Mouse (Mus musculus): ENCODE measurements around the gene Wnt1. TPM values are rescaled to one million over a fixed set of nuclear protein-coding genes. Genes with fewer than 3 reads are reported as not detected.

Gene Wnt1
- polyA plus RNA-seq, 1 experiment: 0.07 TPM

- Histone ChIP-seq H3K4me3 (ENCODE audit: control insufficient read depth, insufficient read depth, low read length) (no peak overlapping the region), H3K27ac (ENCODE audit: control insufficient read depth, insufficient read depth, low read length) (no peak overlapping the region), H3K27me3 (ENCODE audit: control insufficient read depth, insufficient read depth, low read length) (peaks cover 42% of the 10 kb centered on the region), H3K4me1 (replicated peaks; ENCODE audit: control insufficient read depth, insufficient read depth, low read length) (peaks cover 31% of the 10 kb centered on the region), H3K36me3 (ENCODE audit: control insufficient read depth, insufficient read depth, low read length) (no peaks in the 10 kb centered on the region)
- TF ChIP-seq POLR2A (IDR thresholded peaks at IDR 0.05; ENCODE audit: control insufficient read depth, extremely low read depth, insufficient read depth, low read length, poor library complexity) (no peak), CTCF (IDR thresholded peaks at IDR 0.05; ENCODE audit: borderline replicate concordance, control insufficient read depth, extremely low read depth, insufficient read depth, low read length, poor library complexity) (no peak)
- 9% methylated on average over 19 of the region's 19 CpGs for WGBS
- DNase-seq: no peak
Measured at GRCm38 (mm10) chr15:98777005-98777616, 12.5 kb upstream of the Wnt1 start.

GRCm38 (mm10) chr15:98777762-98778161 lies 11.9 kb upstream of the Wnt1 start, which contains the start of gene Wnt10b:
Wnt10b (minus strand) TSS chr15:98778150.
- no peak within 1 kb of the TSS for H3K27ac ChIP-seq (ENCODE audit: control insufficient read depth, insufficient read depth, low read length)
- WGBS: under 1% methylated on average over 33 of the region's 33 CpGs
- DNase-seq: no peak
- H3K36me3 ChIP-seq (ENCODE audit: control insufficient read depth, insufficient read depth, low read length): no peaks in the 10 kb centered on the region
- H3K4me1 ChIP-seq (replicated peaks; ENCODE audit: control insufficient read depth, insufficient read depth, low read length): peaks cover 27% of the 10 kb centered on the region
- H3K4me3 ChIP-seq (ENCODE audit: control insufficient read depth, insufficient read depth, low read length): no peak within 1 kb of the TSS
- no peak for TF ChIP-seq CTCF (IDR thresholded peaks at IDR 0.05; ENCODE audit: borderline replicate concordance, control insufficient read depth, extremely low read depth, insufficient read depth, low read length, poor library complexity)
- peaks cover 42% of the 10 kb centered on the region for H3K27me3 ChIP-seq (ENCODE audit: control insufficient read depth, insufficient read depth, low read length)

GRCm38 (mm10) chr15:98778191-98778770 lies 11.4 kb upstream of the Wnt1 start:
- DNase-seq: no peak
- TF ChIP-seq CTCF (IDR thresholded peaks at IDR 0.05; ENCODE audit: borderline replicate concordance, control insufficient read depth, extremely low read depth, insufficient read depth, low read length, poor library complexity) (no peak), POLR2A (IDR thresholded peaks at IDR 0.05; ENCODE audit: control insufficient read depth, extremely low read depth, insufficient read depth, low read length, poor library complexity) (no peak)
- H3K27me3 ChIP-seq (ENCODE audit: control insufficient read depth, insufficient read depth, low read length): peaks cover 42% of the 10 kb centered on the region
- 3% methylated on average over 25 of the region's 25 CpGs for WGBS
- H3K4me3 ChIP-seq (ENCODE audit: control insufficient read depth, insufficient read depth, low read length): no peak overlapping the region
- H3K36me3 ChIP-seq (ENCODE audit: control insufficient read depth, insufficient read depth, low read length): no peaks in the 10 kb centered on the region
- H3K4me1 ChIP-seq (replicated peaks; ENCODE audit: control insufficient read depth, insufficient read depth, low read length): peaks cover 23% of the 10 kb centered on the region
- no peak overlapping the region for H3K27ac ChIP-seq (ENCODE audit: control insufficient read depth, insufficient read depth, low read length)

- DNase-seq: no peak
- no peaks in the 10 kb centered on the region for H3K36me3 ChIP-seq (ENCODE audit: control insufficient read depth, insufficient read depth, low read length)
- peaks cover 42% of the 10 kb centered on the region for H3K27me3 ChIP-seq (ENCODE audit: control insufficient read depth, insufficient read depth, low read length)
- 3% methylated on average over 10 of the region's 11 CpGs for WGBS
- H3K4me1 ChIP-seq (replicated peaks; ENCODE audit: control insufficient read depth, insufficient read depth, low read length): peaks cover 23% of the 10 kb centered on the region
- H3K4me3 ChIP-seq (ENCODE audit: control insufficient read depth, insufficient read depth, low read length): no peak overlapping the region
- H3K27ac ChIP-seq (ENCODE audit: control insufficient read depth, insufficient read depth, low read length): no peak overlapping the region
- no peak for TF ChIP-seq CTCF (IDR thresholded peaks at IDR 0.05; ENCODE audit: borderline replicate concordance, control insufficient read depth, extremely low read depth, insufficient read depth, low read length, poor library complexity)
- no peak for TF ChIP-seq POLR2A (IDR thresholded peaks at IDR 0.05; ENCODE audit: control insufficient read depth, extremely low read depth, insufficient read depth, low read length, poor library complexity)
Measured at GRCm38 (mm10) chr15:98778806-98779205, 10.9 kb upstream of the Wnt1 start.

- no peaks in the 10 kb centered on the region for H3K36me3 ChIP-seq (ENCODE audit: control insufficient read depth, insufficient read depth, low read length)
- 25% methylated on average over 8 of the region's 8 CpGs for WGBS
- peaks cover 23% of the 10 kb centered on the region for H3K4me1 ChIP-seq (replicated peaks; ENCODE audit: control insufficient read depth, insufficient read depth, low read length)
- no peak overlapping the region for H3K27ac ChIP-seq (ENCODE audit: control insufficient read depth, insufficient read depth, low read length)
- no peak for DNase-seq
- TF ChIP-seq POLR2A (IDR thresholded peaks at IDR 0.05; ENCODE audit: control insufficient read depth, extremely low read depth, insufficient read depth, low read length, poor library complexity) (no peak), CTCF (IDR thresholded peaks at IDR 0.05; ENCODE audit: borderline replicate concordance, control insufficient read depth, extremely low read depth, insufficient read depth, low read length, poor library complexity) (no peak)
- peaks cover 42% of the 10 kb centered on the region for H3K27me3 ChIP-seq (ENCODE audit: control insufficient read depth, insufficient read depth, low read length)
- no peak overlapping the region for H3K4me3 ChIP-seq (ENCODE audit: control insufficient read depth, insufficient read depth, low read length)
Measured at GRCm38 (mm10) chr15:98780075-98780474, 9.6 kb upstream of the Wnt1 start.

GRCm38 (mm10) chr15:98780573-98780972 lies 9.1 kb upstream of the Wnt1 start:
- H3K4me3 ChIP-seq (ENCODE audit: control insufficient read depth, insufficient read depth, low read length): no peak overlapping the region
- no peaks in the 10 kb centered on the region for H3K36me3 ChIP-seq (ENCODE audit: control insufficient read depth, insufficient read depth, low read length)
- peaks cover 42% of the 10 kb centered on the region for H3K27me3 ChIP-seq (ENCODE audit: control insufficient read depth, insufficient read depth, low read length)
- no peak for TF ChIP-seq POLR2A (IDR thresholded peaks at IDR 0.05; ENCODE audit: control insufficient read depth, extremely low read depth, insufficient read depth, low read length, poor library complexity)
- no peak for TF ChIP-seq CTCF (IDR thresholded peaks at IDR 0.05; ENCODE audit: borderline replicate concordance, control insufficient read depth, extremely low read depth, insufficient read depth, low read length, poor library complexity)
- no peak for DNase-seq
- 45% methylated on average over 13 of the region's 13 CpGs for WGBS
- no peak overlapping the region for H3K27ac ChIP-seq (ENCODE audit: control insufficient read depth, insufficient read depth, low read length)
- H3K4me1 ChIP-seq (replicated peaks; ENCODE audit: control insufficient read depth, insufficient read depth, low read length): peaks cover 23% of the 10 kb centered on the region
